Mouse (Mus musculus) thymus, adult 2 months (tissue): ENCODE data around the gene Tmem268. TPM values are rescaled to one million over a fixed set of nuclear protein-coding genes. Genes with fewer than 3 reads are reported as not detected.
A peak's percentile ranks its signal among the peaks of the same experiment; 100 is the strongest.

Source experiments
- DNase-seq: peaks from one replicate; pipeline ENCODE4 v3.0.0; 2021
- H3K27ac ChIP-seq: fragments of 200-500 bp; 2 replicates; pipeline ENCODE4 v1.5.1; 2012; ENCODE audit warnings: low read length, control low read depth; ENCODE audit not compliant: control insufficient read depth, insufficient read depth
- H3K27me3 ChIP-seq: fragments of 200-500 bp; 2 replicates; pipeline ENCODE4 v1.6.1; 2012; ENCODE audit warnings: mild to moderate bottlenecking, low read length, moderate library complexity, mixed read lengths; ENCODE audit not compliant: control insufficient read depth, insufficient read depth
- H3K36me3 ChIP-seq: fragments of 200-500 bp; 2 replicates; pipeline ENCODE4 v1.6.1; 2012; ENCODE audit warnings: mild to moderate bottlenecking, low read length, moderate library complexity; ENCODE audit not compliant: control insufficient read depth, insufficient read depth
- H3K4me1 ChIP-seq: fragments of 200-500 bp; replicated peaks from 2 replicates; pipeline ENCODE4 v1.6.1; 2012; ENCODE audit warnings: low read length; ENCODE audit not compliant: control insufficient read depth, insufficient read depth
- H3K4me3 ChIP-seq: fragments of 200-500 bp; 2 replicates; pipeline ENCODE4 v1.5.1; 2012; ENCODE audit warnings: mild to moderate bottlenecking, low read length, control low read depth, moderate library complexity; ENCODE audit not compliant: control insufficient read depth, insufficient read depth
- CTCF ChIP-seq: fragments of 200-500 bp; IDR thresholded peaks from 2 replicates; pipeline ENCODE4 v1.5.1; 2012; ENCODE audit warnings: mild to moderate bottlenecking, control low read depth, low read length, moderate library complexity, borderline replicate concordance; ENCODE audit not compliant: control insufficient read depth, poor library complexity, insufficient read depth; ENCODE audit errors: extremely low read depth
- POLR2A ChIP-seq: fragments of 200-500 bp; IDR thresholded peaks from 2 replicates; pipeline ENCODE4 v1.6.1; 2012; ENCODE audit warnings: mild to moderate bottlenecking, low read length, control low read depth, moderate library complexity; ENCODE audit not compliant: control insufficient read depth, poor library complexity, insufficient read depth; ENCODE audit errors: extremely low read depth
- WGBS: fragments of 180-500 bp; shearing (Covaris S2); methylation state at CpG from one replicate; pipeline ENCODE4 v1.1.7; 2018; 5-methylcytosine and 5-hydroxymethylcytosine counted together
- polyA plus RNA-seq: library from polyadenylated mRNA; depleted of rRNA; stranded (reverse); fragments of >200 nt; gene quantifications from 2 replicates; pipeline ENCODE4 v1.2.3, GENCODE M21; 2012; rRNA removed

Gene Tmem268
- polyA plus RNA-seq, result 15.7 and 20.9 TPM in 2 replicates

DNA sequence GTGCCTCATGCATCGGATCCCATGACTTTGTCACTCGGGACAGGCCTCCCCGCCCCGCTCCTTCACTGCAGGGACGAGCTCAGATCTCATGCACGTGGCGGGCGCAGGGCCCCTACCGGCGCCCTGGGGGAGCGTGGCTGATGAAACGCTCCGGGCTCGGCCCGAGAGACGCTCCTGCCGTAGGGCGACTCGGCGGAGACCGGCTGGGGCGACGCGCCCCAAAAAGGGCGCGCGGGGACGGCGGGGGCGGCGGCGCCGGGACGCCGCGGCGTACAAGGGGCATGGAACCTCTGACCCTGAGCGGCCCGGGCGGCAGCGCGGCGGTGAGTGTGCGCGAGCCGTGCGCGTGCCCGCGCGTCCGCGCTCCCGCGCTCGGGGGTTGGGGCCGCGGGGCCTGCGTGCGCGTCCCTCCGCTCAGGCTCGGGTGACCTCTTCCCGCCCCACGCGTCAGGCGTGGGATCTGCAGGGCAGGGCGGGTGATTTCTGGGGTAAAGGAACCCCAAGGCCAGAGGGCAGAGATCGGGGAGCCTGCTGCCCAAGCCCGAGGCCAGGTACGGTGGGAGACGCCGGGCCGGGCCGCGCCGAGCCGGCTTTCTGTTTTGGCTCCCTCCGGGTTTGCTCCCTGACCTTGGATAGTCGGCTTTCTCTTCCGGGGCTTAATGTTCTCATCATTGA lies at the start of gene Tmem268:
Gene Tmem268 (plus strand): TSS at position 375 of the 675 bp plus-strand sequence.
- Histone ChIP-seq H3K36me3 (no peaks in the 10 kb centered on the region), H3K4me3 (peak within 1 kb of the TSS; percentile 80), H3K27me3 (no peaks in the 10 kb centered on the region), H3K27ac (no peak within 1 kb of the TSS), H3K4me1 (peaks cover 49% of the 10 kb centered on the region)
- peak; percentile 81 for DNase-seq
- under 1% methylated on average over 80 of the region's 81 CpGs for WGBS
- peak; percentile 75; the same call in 1 of the 2 replicates for TF ChIP-seq CTCF
- peak; percentile 80 for TF ChIP-seq POLR2A

DNA sequence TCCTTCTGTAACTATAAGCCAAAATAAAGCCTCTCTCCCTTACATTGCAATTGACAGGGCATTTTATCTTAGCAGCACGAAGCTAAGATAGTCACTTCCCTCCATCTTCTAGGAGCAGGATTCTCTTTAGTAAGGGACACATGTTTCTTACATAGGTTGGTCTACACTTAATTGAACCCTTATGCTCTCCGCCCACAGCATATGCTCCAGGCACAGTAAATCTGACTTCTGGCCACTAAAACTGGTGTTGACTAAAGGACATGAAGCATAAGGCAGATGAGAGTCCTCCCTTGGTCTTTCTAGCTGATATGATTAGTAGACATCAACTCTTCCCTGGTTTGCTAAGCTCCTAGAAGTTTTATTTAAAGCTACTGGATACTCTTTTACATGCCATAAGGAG lies 45.7 kb upstream of the Tmem268 start:
- Histone ChIP-seq H3K27ac (no peak overlapping the region), H3K36me3 (no peaks in the 10 kb centered on the region), H3K4me3 (no peak overlapping the region), H3K4me1 (no peaks in the 10 kb centered on the region), H3K27me3 (no peaks in the 10 kb centered on the region)
- WGBS, result 95% methylated on average over 2 of the region's 2 CpGs
- TF ChIP-seq POLR2A, result no peak
- TF ChIP-seq CTCF, result no peak
- DNase-seq, result no peak

DNA sequence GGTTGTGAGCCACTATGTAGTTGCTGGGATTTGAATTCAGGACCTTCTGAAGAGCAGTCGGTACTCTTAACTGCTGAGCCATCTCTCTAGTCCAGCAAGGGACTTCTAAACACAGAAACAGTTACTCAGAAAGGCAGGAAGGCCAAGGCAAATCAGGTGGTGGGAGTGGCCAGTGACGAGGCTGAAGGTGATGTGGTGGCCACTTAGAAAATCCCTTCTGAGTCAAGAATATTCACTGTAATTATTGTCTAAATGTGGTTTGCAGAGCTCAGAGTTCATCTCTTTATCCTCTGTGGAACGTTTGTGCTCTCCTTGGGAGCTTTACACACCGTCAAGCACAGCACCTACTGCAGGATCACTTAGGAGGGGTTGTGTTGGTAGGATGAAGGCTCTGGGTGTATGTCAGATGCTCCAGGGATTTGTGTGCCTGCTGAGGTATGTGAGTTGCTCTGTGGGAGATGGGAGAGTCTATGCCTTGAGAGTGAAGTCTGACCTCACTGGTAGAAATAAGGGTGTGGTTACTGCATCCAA lies 44.1 kb upstream of the Tmem268 start:
- Histone ChIP-seq H3K27me3 (no peaks in the 10 kb centered on the region), H3K27ac (no peak overlapping the region), H3K36me3 (no peaks in the 10 kb centered on the region), H3K4me1 (no peaks in the 10 kb centered on the region), H3K4me3 (no peak overlapping the region)
- DNase-seq, result no peak
- WGBS, result 75% methylated on average over 4 of the region's 4 CpGs
- TF ChIP-seq POLR2A (no peak), CTCF (no peak)

DNA sequence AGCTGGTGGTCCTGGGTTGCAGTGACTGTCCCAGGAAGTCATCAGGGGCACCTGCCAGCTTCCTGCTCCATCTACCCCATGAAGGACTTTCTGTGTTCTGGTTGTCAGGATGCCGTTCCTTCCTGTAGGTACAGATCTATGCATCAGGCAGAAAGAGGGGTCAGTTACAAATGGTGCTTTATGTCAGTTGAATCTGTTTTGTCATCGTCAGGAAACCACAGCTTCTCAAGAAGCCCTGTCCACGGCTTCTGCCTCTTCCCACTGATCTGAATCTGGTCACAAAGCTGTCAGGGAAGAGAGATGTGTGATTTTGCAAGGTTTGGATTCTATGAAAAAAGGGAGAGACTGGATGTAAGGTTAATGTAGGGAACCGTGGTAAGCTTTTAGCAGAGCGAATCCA lies 43.6 kb upstream of the Tmem268 start:
- no peak overlapping the region for H3K27ac ChIP-seq
- no peak for DNase-seq
- TF ChIP-seq POLR2A (no peak), CTCF (no peak)
- no peaks in the 10 kb centered on the region for H3K27me3 ChIP-seq
- no peaks in the 10 kb centered on the region for H3K36me3 ChIP-seq
- WGBS, result 37% methylated on average over 5 of the region's 5 CpGs
- H3K4me3 ChIP-seq, result no peak overlapping the region
- no peaks in the 10 kb centered on the region for H3K4me1 ChIP-seq

DNA sequence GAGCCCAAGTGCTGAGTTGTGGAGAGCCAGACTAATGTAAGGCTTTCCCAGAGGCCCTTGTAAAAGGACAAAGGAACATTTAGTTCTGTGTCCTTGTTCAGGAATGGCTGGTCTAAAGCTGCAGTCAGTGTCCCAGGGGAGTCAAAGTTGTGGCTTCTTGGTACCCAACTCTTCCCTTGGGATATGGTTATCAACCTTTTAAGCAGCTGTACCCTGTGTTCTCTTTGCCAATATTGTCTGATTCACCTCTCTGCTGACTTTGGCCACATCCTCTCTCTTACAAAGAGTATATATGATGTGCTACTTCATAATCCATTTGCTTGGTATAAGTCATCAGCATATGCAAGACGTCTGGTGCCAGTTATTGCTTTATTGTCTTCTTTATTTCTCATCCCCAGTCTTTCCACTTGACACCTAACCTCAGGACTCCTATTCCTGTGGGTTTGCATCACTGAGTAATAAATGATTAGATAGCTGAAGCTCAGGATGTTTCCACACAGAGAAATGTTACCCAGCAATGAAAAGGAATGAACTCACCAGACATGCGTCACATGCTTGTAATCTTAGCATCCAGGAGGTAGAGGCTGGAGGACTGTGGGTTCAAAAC lies 36.7 kb upstream of the Tmem268 start:
- Histone ChIP-seq H3K4me1 (no peaks in the 10 kb centered on the region), H3K4me3 (no peak overlapping the region), H3K36me3 (no peaks in the 10 kb centered on the region), H3K27ac (no peak overlapping the region), H3K27me3 (no peaks in the 10 kb centered on the region)
- TF ChIP-seq POLR2A, result no peak
- no peak for TF ChIP-seq CTCF
- WGBS, result 99% methylated on average over 2 of the region's 2 CpGs
- DNase-seq, result no peak

DNA sequence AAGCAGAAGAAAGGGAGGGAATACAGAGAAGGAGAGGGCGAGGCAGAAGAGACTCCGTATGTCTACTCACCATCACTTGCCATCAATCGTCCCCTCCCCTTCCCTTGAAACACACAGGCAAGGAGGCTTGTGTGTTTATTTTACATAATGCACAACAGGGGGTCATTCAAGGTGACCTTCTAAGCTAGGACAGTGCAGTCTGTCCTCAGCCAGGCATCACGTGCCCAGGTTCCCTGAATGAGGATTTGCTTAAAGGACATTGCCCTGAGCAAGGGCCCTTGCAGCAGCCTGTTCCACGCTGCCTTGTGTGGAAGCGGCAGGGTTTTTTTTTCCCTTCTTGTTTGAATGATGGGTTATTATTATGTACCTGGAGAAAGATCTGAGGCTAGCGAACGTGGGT lies 33.1 kb upstream of the Tmem268 start:
- no peak for DNase-seq
- WGBS, result 94% methylated on average over 8 of the region's 8 CpGs
- Histone ChIP-seq H3K27me3 (no peaks in the 10 kb centered on the region), H3K4me1 (no peaks in the 10 kb centered on the region), H3K4me3 (no peak overlapping the region), H3K36me3 (no peaks in the 10 kb centered on the region), H3K27ac (no peak overlapping the region)
- TF ChIP-seq CTCF (no peak), POLR2A (no peak)

DNA sequence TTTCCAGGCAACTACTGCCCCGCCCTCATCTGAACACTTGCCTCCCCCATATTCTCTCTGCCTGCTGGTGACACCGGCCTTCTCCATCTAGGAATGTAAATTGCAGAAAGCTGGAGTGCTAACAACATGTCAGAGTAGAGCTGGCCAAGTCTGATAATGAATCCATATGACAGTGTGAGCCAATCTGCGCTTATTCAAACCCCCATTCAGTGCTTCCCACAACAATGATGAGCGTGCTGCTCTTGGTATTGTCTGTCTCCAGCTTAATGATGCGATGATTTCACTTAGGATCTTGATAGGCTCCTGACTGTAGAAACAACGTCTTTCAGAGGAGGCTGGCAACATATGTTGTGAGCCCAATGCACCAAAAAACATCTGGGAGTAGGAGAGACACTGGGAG lies 29.6 kb upstream of the Tmem268 start:
- Histone ChIP-seq H3K4me3 (no peak overlapping the region), H3K27me3 (no peaks in the 10 kb centered on the region), H3K4me1 (no peaks in the 10 kb centered on the region), H3K36me3 (no peaks in the 10 kb centered on the region), H3K27ac (no peak overlapping the region)
- TF ChIP-seq CTCF (no peak), POLR2A (no peak)
- WGBS, result 94% methylated on average over 6 of the region's 6 CpGs
- no peak for DNase-seq
